Mouse (Mus musculus) testis, adult 2 months (tissue): ENCODE results near the gene Neurl4. TPM values are rescaled to one million over a fixed set of nuclear protein-coding genes. Genes with fewer than 3 reads are reported as not detected.

ENCODE experiments used
- H3K27ac ChIP-seq: fragments of 200-500 bp; 2 replicates; pipeline ENCODE4 v1.5.1; 2012; ENCODE audit warnings: low read depth, low read length; ENCODE audit not compliant: control insufficient read depth, insufficient read depth
- H3K27me3 ChIP-seq: fragments of 200-500 bp; 2 replicates; pipeline ENCODE4 v1.6.1; 2012; ENCODE audit warnings: mild to moderate bottlenecking, low read length, moderate library complexity; ENCODE audit not compliant: control insufficient read depth, insufficient read depth
- H3K36me3 ChIP-seq: fragments of 200-500 bp; 2 replicates; pipeline ENCODE4 v1.6.1; 2012; ENCODE audit warnings: mild to moderate bottlenecking, low read length; ENCODE audit not compliant: control insufficient read depth, insufficient read depth
- H3K4me1 ChIP-seq: fragments of 200-500 bp; 2 replicates; pipeline ENCODE4 v1.6.1; 2012; ENCODE audit warnings: low read length; ENCODE audit not compliant: control insufficient read depth, insufficient read depth
- H3K4me3 ChIP-seq: fragments of 200-500 bp; 2 replicates; pipeline ENCODE4 v1.5.1; 2012; ENCODE audit warnings: low read depth, mild to moderate bottlenecking, low read length, moderate library complexity, mixed read lengths; ENCODE audit not compliant: control insufficient read depth
- CTCF ChIP-seq: fragments of 200-500 bp; IDR thresholded peaks from 2 replicates; pipeline ENCODE4 v1.5.1; 2012; ENCODE audit warnings: low read depth, mild to moderate bottlenecking, inconsistent platforms, low read length, moderate library complexity; ENCODE audit not compliant: control insufficient read depth, insufficient read depth, insufficient replicate concordance
- POLR2A ChIP-seq: fragments of 200-500 bp; IDR thresholded peaks from 2 replicates; pipeline ENCODE4 v1.6.1; 2012; ENCODE audit warnings: low read depth, mild to moderate bottlenecking, inconsistent platforms, low read length, moderate library complexity; ENCODE audit not compliant: control insufficient read depth
- polyA plus RNA-seq: library from polyadenylated mRNA; depleted of rRNA; stranded (reverse); fragments of >200 nt; gene quantifications from 2 replicates; pipeline ENCODE4 v1.2.3, GENCODE M21; 2012

Gene Neurl4
- polyA plus RNA-seq, 1 experiment, result 57.7 TPM

GRCm38 (mm10) chr11:69881787-69882670 lies 18.8 kb upstream of the Neurl4 start:
- H3K4me1 ChIP-seq, result peaks cover 29% of the 10 kb centered on the region
- peak overlapping the region; percentile 66 for H3K4me3 ChIP-seq
- TF ChIP-seq POLR2A, result no peak
- TF ChIP-seq CTCF, result no peak
- H3K27ac ChIP-seq, result peak overlapping the region; percentile 29; the same call in 1 of the 2 replicates
- no peaks in the 10 kb centered on the region for H3K27me3 ChIP-seq
- no peaks in the 10 kb centered on the region for H3K36me3 ChIP-seq

GRCm38 (mm10) chr11:69883066-69883465 lies 17.8 kb upstream of the Neurl4 start:
- Histone ChIP-seq H3K27me3 (no peaks in the 10 kb centered on the region), H3K27ac (no peak overlapping the region), H3K36me3 (no peaks in the 10 kb centered on the region), H3K4me1 (peaks cover 24% of the 10 kb centered on the region), H3K4me3 (no peak overlapping the region)
- TF ChIP-seq POLR2A (no peak), CTCF (peak; percentile 62; the same call in 1 of the 2 replicates)

DNA sequence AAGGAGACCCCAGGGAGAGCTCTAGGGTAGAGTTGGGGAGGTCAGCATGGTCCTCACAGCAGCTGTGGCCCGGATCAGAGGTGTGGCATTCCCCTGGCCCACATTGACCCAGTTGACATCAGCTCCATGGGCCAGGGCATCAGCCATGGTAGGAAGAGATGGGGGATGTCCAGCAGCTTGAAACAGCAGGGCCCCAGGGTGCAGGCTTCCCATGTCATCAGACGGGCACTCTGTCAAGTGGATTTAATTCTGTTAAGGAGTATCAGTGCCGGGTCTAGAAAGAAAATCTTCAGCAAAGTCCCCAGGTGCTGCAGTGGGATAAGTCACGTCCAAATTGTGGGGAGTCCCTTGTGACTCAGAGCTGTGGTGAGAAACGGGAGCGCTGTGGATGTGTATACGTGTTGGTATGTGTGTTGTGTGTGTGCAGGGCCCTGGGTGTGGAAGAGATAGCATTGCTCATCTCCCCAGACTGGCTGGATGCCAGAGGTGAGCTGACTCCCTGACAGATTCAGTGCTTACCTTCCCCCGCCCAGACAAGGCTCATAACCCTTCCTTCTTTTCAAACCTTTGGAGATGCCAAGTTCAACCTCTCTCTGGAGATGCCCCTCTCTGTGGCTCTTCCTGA lies 17.2 kb upstream of the Neurl4 start:
- no peak overlapping the region for H3K27ac ChIP-seq
- H3K4me1 ChIP-seq, result peaks cover 24% of the 10 kb centered on the region
- no peak overlapping the region for H3K4me3 ChIP-seq
- no peaks in the 10 kb centered on the region for H3K27me3 ChIP-seq
- no peak for TF ChIP-seq POLR2A
- H3K36me3 ChIP-seq, result no peaks in the 10 kb centered on the region

- Histone ChIP-seq H3K4me3 (no peak overlapping the region), H3K4me1 (peaks cover 24% of the 10 kb centered on the region), H3K27ac (no peak overlapping the region), H3K36me3 (no peaks in the 10 kb centered on the region), H3K27me3 (no peaks in the 10 kb centered on the region)
- no peak for TF ChIP-seq POLR2A
- no peak for TF ChIP-seq CTCF
Observed at GRCm38 (mm10) chr11:69884240-69884639, 16.6 kb upstream of the Neurl4 start.

DNA sequence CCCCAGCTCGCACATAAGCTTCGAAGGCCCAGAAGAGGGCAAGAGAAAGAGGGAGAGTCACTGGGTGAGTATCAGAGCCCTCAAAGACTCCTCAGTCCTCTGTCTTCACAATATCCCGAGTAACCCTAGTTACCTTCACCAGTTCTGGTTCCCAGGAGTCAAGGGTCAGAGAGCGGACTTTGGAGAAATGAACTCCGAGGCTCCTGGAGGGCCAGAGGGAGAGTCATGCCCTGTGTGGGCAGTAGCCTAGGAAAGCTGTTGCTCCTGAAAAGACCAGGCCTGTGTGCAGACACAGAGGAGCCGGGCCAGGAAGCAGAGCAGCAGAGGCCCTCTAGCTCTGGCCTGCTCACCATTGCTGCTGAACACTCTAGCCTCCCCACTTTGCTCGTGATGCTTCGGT lies 16.2 kb upstream of the Neurl4 start:
- Histone ChIP-seq H3K4me1 (peaks cover 20% of the 10 kb centered on the region), H3K36me3 (no peaks in the 10 kb centered on the region), H3K4me3 (no peak overlapping the region), H3K27me3 (no peaks in the 10 kb centered on the region), H3K27ac (no peak overlapping the region)
- TF ChIP-seq POLR2A, result no peak
- TF ChIP-seq CTCF, result no peak

DNA sequence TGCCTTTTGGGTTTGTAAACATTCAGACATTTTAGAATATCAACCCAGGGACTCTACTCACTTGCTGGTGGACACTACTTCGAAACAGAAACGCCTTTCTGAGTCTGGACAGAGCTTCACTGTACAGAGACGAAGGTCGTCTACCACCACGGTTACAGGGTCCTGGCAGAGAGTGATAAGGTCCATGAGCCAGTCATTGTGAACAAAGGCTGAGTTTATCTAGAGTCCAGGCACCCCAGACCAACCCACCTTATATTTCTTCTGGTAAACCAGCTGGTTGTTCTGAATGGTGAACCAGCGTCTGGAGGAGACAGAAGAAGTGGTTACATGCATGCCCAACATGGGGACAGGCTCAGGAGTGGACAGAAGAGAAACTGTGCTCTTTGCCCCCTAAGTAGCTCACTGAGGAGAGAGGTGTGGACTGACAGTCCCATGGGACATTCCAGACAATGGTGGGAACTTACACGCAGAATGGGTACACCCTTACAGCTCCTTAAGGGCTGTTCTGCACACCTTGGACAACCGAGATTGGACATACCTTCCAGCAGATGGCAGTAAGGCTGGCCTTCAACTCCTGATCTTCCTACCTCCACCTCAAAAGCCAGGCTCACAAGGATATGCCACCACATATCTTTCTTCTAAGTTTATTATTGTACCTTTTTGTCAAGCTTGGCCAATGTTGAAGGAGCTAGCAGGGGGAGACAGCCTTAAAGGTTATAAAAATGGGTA lies 13.8 kb upstream of the Neurl4 start:
- Histone ChIP-seq H3K27ac (no peak overlapping the region), H3K27me3 (no peaks in the 10 kb centered on the region), H3K36me3 (no peaks in the 10 kb centered on the region), H3K4me3 (no peak overlapping the region), H3K4me1 (peaks cover 5% of the 10 kb centered on the region)
- TF ChIP-seq POLR2A (no peak), CTCF (no peak; the same call in 1 of the 2 replicates)

DNA sequence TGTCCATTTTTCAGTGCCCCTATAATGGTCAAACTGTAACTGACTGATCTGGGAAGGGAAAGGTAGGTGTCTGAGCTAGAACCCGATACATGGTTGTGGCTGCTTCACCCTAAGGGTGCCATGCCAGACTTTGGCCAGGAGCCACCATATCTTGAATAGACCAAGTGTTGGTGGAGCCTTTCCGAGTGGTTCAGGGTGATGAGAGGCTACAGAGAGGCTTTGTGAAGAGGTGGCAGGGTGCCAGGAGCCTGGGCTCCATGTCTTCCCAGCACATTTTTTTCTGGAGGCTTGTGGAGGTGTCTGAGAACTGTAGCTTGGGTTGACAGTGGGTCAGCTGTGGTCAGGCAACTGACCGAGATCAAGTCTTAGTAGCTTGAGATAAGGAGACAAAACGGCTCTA lies 9.4 kb upstream of the Neurl4 start:
- no peaks in the 10 kb centered on the region for H3K27me3 ChIP-seq
- H3K4me3 ChIP-seq, result no peak overlapping the region
- H3K4me1 ChIP-seq, result no peaks in the 10 kb centered on the region
- no peak for TF ChIP-seq POLR2A
- H3K27ac ChIP-seq, result no peak overlapping the region
- H3K36me3 ChIP-seq, result no peaks in the 10 kb centered on the region
